ENCODE assay signal across 12 mouse cellular contexts in the genomic region with DNA sequence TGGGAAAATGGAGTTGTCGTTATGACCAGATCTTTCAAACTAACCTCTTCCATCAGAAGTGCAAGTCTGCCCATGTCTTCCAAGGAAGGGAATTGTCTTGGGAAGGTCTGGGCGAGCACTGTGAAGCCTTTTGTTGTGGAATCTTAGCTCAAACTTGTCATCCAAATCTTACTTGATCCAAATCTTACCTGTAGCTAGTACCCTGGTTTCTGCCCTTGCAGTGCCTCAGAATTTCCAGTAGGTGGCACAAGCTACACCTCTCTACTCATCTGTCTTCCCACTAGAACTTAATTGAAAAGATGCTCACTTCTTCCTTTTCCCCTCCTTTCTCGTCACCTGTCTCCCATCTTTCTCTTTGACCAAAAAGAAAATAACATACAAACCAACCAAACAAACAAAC. TPM values are rescaled to one million over a fixed set of nuclear protein-coding genes. Genes with fewer than 3 reads are reported as not detected.
A peak's percentile ranks its signal among the peaks of the same experiment; 100 is the strongest.
DNase-seq lines count a peak whose midpoint lies in the region; ATAC-seq and TF ChIP-seq lines count a peak whose summit lies in the region.
"Had no signal": no experiment of that assay in that cellular context is flagged by ENCODE, and none has a peak within 500 bp of the region (broad histone marks: within the 10 kb centered on the region; RNA-seq: fewer than 3 reads in every experiment).

No protein-coding gene starts in this region.

- 74% methylated on average over 3 of the region's 3 CpGs for WGBS in hindbrain, postnatal 0 days
- WGBS in hindbrain, embryonic 14.5 days: 62% methylated on average over 3 of the region's 3 CpGs
- 66% methylated on average over 3 of the region's 3 CpGs for WGBS in spleen, adult 2 months

- H3K4me1 ChIP-seq in hindbrain, postnatal 0 days (ENCODE audit: insufficient read depth, low read length): peaks cover 5% of the 10 kb centered on the region; the same call in 1 of the 2 replicates
- H3K4me1 ChIP-seq in hindbrain, embryonic 14.5 days (replicated peaks; ENCODE audit: control insufficient read depth, insufficient read depth, low read length): no peaks in the 10 kb centered on the region
- peaks cover 2% of the 10 kb centered on the region; the same call in 1 of the 2 replicates for H3K4me1 ChIP-seq in spleen, adult 2 months (ENCODE audit: control insufficient read depth, insufficient read depth, insufficient read length)

- no peak overlapping the region for H3K4me2 ChIP-seq in hindbrain, postnatal 0 days (ENCODE audit: low read depth, low read length)
- no peak overlapping the region for H3K4me2 ChIP-seq in hindbrain, embryonic 14.5 days (replicated peaks)

- peak; percentile 78 for TF ChIP-seq CTCF in hindbrain, postnatal 0 days (IDR thresholded peaks at IDR 0.05; ENCODE audit: low read depth)
- peak; percentile 11; the same call in 1 of the 2 replicates for TF ChIP-seq CTCF in spleen, adult 2 months (IDR thresholded peaks at IDR 0.05; ENCODE audit: extremely low read depth, insufficient read depth, insufficient read length, insufficient replicate concordance)

- H3K27me3 ChIP-seq in hindbrain, postnatal 0 days (ENCODE audit: insufficient read depth, low read length): no peaks in the 10 kb centered on the region
- no peaks in the 10 kb centered on the region for H3K27me3 ChIP-seq in hindbrain, embryonic 14.5 days (ENCODE audit: control insufficient read depth, insufficient read depth, low read length)
- H3K27me3 ChIP-seq in spleen, adult 2 months (ENCODE audit: control insufficient read depth, insufficient read depth, low read length): no peaks in the 10 kb centered on the region
- no peaks in the 10 kb centered on the region for H3K27me3 ChIP-seq in splenic B cell, adult 2 months (ENCODE audit: control insufficient read depth, insufficient read depth, low read length, poor library complexity, severe bottlenecking)

- no peaks in the 10 kb centered on the region for H3K9me3 ChIP-seq in hindbrain, postnatal 0 days (ENCODE audit: low read length)
- H3K9me3 ChIP-seq in hindbrain, embryonic 14.5 days (ENCODE audit: control insufficient read depth, low read length): no peaks in the 10 kb centered on the region

- no peak for TF ChIP-seq POLR2A in spleen, adult 2 months (IDR thresholded peaks at IDR 0.05; ENCODE audit: low read depth, low read length)

- H3K36me3 ChIP-seq in hindbrain, postnatal 0 days (ENCODE audit: insufficient read depth, low read length): 0 out of 2 replicates have a peak, but pooled peaks cover 9% of the 10 kb centered on the region
- peaks cover 17% of the 10 kb centered on the region for H3K36me3 ChIP-seq in hindbrain, embryonic 14.5 days (replicated peaks; ENCODE audit: control insufficient read depth, insufficient read depth)
- H3K36me3 ChIP-seq in spleen, adult 2 months (ENCODE audit: control insufficient read depth, insufficient read depth, low read length): no peaks in the 10 kb centered on the region
- H3K36me3 ChIP-seq in splenic B cell, adult 2 months (ENCODE audit: control insufficient read depth, insufficient read depth, low read length, poor library complexity, severe bottlenecking): no peaks in the 10 kb centered on the region

- peak; percentile 50 for DNase-seq in hindbrain, postnatal 0 days (ENCODE audit: low spot score)
- no peak for DNase-seq in hindbrain, embryonic 14.5 days (ENCODE audit: low spot score)
- DNase-seq in spleen, adult 2 months (ENCODE audit: low read depth in 1 of 2, low spot score in 2 of 2): no peak
- no peak for DNase-seq in spleen, adult 12 weeks (ENCODE audit: low spot score)
- peak; percentile 23 for DNase-seq in NIH3T3 (ENCODE audit: low read depth)
- peak; percentile 51 for DNase-seq in splenic B cell, adult 2 months (ENCODE audit: low read depth, low spot score)
- no peak for DNase-seq in urinary bladder, postnatal 25 days (ENCODE audit: low spot score)
- DNase-seq: gastrocnemius, postnatal 10 days; heart, postnatal 14 days; left cerebral cortex, postnatal 4 days; lung, postnatal 36 days had no signal

- no peak overlapping the region for H3K9ac ChIP-seq in hindbrain, postnatal 0 days (replicated peaks; ENCODE audit: low read length)
- no peak overlapping the region for H3K9ac ChIP-seq in hindbrain, embryonic 14.5 days

- no peak for ATAC-seq in hindbrain, postnatal 0 days
- ATAC-seq in hindbrain, embryonic 14.5 days (ENCODE audit: low FRiP score): no peak
- no peak for ATAC-seq in activated CD4-positive, CD25-positive, alpha-beta regulatory T cell, adult 4 months

- no peak overlapping the region for H3K27ac ChIP-seq in hindbrain, postnatal 0 days
- no peak overlapping the region for H3K27ac ChIP-seq in hindbrain, embryonic 14.5 days
- no peak overlapping the region for H3K27ac ChIP-seq in spleen, adult 2 months (ENCODE audit: insufficient read depth, low read length)

- H3K4me3 ChIP-seq in hindbrain, postnatal 0 days (ENCODE audit: low read length): no peak overlapping the region
- no peak overlapping the region for H3K4me3 ChIP-seq in hindbrain, embryonic 14.5 days (replicated peaks; ENCODE audit: low read length)
- H3K4me3 ChIP-seq in spleen, adult 2 months (ENCODE audit: extremely low read depth, insufficient read depth, insufficient read length): no peak overlapping the region

RNA-seq across cellular contexts. Expression of a gene that starts 47.6 kb away (rescaled TPM):
- 116 and 137 TPM in 2 replicates for total RNA-seq in hindbrain, postnatal 0 days (2014; rRNA removed)
- 21.9 TPM in 2 replicates for polyA plus RNA-seq in hindbrain, postnatal 0 days (2015; fragmentation: Nextera tagmentation; extraction: Ambion mirVana)
- polyA plus RNA-seq in hindbrain, embryonic 14.5 days (2014; fragmentation: Nextera tagmentation; extraction: Ambion mirVana): 31.5 and 33.7 TPM in 2 replicates
- polyA plus RNA-seq in spleen, adult 2 months (2012; rRNA removed): 0.02 and 0.05 TPM in 2 replicates
- polyA plus RNA-seq in activated CD4-positive, CD25-positive, alpha-beta regulatory T cell, adult 4 months (2017; shearing (Covaris generic)): not detected

Comparison
In these comparisons a context has a peak if more than half of its experiments do, and no peak if none do; other contexts are left out.
1. DNase-seq: peak in hindbrain, postnatal 0 days (single experiment), NIH3T3 (single experiment) and splenic B cell, adult 2 months (single experiment); none in hindbrain, embryonic 14.5 days (single experiment), spleen, adult 2 months (0 of 2), spleen, adult 12 weeks (single experiment) and urinary bladder, postnatal 25 days (single experiment).
2. RNA of a gene that starts 47.6 kb away (polyA plus RNA-seq): 31.5 to 33.7 TPM in hindbrain, embryonic 14.5 days and 21.9 TPM in hindbrain, postnatal 0 days; 0.02 to 0.05 TPM in spleen, adult 2 months and not detected in activated CD4-positive, CD25-positive, alpha-beta regulatory T cell, adult 4 months; every median in the first group is over 10 times any median in the second.